Mouse (Mus musculus) brain, embryonic 18.5 days (tissue): ENCODE measurements around the gene Eras.
"Not testable (repeated sequence)": the region's sequence is repeated elsewhere in the genome, so short reads cannot be mapped to it uniquely, and the experiment has no call there.

Experiments used
- DNase-seq: peaks from one replicate; pipeline ENCODE4 v3.0.0-alpha.2; 2012; ENCODE audit warnings: low read depth, low spot score

Eras gene

DNA sequence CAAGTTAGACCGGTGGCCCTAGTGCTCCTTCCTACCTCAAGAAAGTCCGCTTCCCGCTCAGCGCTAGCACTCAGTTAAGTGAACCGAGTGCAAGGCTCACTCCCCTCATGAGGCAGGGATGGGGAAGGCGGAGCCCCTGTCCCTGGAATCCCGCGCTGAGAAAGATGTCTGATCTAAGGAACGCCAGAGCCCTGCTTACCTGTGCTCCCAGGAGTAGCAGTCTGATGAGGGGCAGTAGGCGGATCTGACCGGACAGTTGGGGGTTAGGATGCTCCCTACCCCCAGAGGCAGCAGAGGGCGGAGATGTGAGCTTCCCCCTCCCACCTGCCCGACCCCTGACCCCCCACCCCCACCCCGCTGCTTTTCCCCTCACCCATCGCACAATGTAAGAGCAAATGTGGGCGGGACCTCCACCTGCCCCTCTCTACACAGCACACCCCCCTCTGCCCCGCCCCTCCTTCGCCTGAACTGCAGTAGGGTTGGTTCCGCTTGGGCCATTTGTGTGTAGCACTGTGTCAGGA lies at the start of gene Eras:
Gene Eras, minus strand, starts transcription at position 338 of the 521 bp plus-strand sequence.
- no peak for DNase-seq

DNA sequence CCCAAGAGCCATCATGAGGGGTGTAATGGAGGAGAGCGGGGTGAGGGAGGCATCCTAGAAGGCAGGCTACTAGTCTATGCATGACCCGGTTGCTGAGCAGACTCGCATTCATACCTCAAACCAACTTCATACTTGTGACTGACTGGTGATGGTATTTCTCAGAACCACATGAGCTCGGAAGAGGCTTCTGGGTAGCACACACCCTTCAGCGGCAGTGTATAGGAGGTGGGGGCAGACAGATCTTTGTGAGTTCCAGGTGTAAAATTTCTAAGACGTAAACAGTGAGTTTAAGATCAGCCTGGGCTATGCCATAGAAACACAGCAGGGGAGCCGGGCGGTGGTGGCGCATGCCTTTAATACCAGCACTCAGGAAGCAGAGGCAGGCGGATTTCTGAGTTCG lies 49.5 kb upstream of the Eras start, which contains the start of gene Gata1:
Gene Gata1, minus strand, starts transcription at position 180 of the 400 bp plus-strand sequence.
- DNase-seq = no peak

DNA sequence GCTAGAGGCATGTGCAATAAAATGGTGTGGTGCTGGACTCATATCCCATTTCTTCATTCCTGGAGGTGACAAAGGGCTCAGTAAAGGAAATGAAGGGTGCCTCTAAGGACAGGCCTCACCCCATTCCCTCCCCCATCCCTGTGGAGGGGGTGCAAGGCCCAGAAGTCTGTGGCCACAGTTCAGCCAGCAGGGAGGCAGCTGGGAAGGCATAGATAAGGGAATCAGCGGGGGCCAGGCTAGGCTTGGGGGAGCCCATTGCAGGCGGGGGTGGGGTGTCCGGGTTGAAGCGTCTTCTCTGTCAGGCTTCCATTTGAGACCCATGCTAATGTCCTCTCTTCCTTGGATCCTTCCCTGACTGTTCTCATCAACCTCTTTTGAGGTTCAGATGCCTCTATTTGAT lies 42.9 kb upstream of the Eras start:
- DNase-seq = no peak

DNA sequence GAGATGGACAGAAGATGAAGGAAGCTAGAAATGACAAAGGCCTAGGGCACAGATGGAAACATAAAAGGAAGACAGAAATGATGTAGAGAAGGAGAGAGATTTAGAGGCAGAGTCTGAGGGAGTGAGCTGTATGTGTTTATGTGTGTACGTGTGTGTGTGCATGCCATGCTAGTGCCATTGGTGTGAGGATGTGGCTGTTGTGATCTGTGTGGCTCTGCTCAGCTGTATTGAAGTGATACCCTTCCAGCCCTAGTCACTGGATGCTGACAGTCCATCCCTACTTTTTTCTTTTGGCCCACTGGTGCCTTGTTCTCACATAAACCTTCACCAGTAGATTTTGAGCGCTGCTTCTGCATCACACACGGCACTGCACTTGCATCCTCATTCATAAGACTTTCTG lies 40.5 kb upstream of the Eras start:
- no peak for DNase-seq

DNA sequence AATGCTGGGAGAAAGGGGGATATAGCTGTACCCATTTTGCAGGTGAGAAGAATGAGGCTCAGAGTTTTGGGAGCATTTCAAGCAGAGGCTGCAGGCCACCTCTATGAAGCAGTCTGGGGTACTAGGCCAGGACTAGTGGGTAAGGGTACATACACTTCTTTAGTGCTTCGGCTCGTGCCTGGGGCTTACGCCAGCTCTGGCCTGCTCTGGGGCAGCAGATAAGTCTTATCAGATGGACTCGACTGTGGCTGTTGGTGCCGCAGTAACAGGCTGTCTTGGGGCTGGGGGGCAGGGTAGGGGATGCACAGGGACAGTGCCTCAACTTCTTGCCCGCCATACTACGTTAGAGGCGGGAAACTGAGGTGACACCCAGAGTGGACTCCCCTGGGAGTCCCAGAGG lies 39.8 kb upstream of the Eras start:
- DNase-seq = no peak

DNA sequence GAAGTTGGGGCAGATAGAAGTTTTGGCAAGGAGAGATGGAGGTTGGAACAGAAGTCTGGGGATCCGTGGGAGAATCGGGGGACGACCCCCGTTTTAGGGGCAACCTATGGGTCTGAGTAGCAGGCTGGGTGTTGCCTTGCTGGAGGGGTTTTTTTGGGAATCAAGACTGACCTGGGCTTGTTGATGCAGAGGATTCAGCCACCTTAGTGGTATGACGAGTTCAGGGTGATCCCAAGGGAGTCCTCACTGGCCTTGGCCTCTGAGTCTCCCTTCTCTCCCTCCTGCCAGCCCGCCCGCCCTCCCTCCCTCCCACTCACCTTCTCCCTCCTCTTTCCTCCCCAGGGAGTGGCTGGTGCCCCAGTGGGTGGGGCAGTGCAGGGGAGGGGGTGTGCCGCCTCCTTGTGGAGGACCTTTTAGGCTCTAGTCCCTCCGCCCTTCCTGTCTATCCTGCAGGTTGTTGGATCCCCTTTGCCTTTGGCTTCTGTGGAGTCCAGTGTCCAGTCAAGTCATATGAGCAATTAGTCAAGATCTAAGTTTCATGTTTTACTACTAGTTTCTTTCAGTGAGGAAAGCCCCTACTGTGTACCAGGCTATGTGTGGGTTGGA lies 39.3 kb upstream of the Eras start:
- no peak for DNase-seq

DNA sequence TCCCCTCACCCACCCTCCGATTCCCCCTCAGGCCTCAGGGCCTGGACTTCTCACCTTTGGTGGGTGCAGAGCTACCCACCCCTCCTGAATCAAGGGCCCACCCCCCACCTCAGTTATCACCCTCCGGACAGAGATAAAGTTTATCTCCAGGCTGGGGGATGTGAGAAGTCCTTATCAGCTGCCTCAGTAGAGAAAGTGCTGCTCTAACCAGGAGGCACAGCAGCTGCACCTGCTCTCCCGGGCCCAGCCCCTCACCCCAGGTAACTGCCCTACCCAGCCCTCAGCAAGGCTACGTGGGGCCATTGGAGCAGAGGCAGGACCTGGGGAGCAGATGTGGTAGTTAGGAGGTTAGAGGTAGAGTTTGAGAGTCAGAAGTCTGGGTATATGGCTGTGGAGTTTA lies 37.8 kb upstream of the Eras start:
- DNase-seq = no peak

DNA sequence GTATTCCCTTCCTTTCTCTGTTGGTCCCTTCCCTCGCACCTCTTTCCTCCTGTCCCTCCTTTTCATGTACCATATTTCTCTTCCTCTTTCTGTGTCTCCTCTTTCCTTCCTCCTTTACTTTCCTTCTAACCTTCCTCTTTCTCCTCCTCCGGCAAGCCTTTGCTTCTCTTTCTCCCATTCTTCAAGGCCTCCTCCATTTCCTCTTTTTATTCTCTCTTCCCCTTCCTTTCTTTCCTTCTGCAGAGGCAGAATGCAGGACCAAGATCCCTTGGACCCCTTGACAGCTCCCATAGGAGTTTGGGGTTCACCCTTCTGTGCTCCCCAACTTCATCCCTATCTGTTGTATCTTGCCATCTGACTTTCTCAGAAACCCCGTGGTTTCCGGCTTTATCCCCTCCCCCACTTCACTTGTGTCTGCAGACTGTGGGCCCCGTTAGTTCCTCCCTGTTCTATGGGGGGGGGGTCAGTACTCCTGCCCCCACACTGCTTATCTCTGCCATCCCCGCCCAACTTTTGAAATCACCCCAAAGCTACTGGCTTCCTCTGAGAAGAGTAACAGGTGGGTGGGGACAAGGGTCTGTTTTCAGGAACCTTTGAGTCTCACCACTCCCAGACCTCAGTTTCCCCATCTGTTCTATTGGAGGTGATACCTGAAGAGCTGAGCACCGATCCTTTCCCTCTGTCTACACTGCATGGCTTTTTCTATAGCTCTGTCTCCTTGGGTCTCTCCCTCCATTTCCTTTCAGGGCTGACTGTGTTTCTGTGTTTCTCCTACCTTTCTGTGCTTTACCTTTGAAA lies 35.6 kb upstream of the Eras start:
- DNase-seq = no peak

DNA sequence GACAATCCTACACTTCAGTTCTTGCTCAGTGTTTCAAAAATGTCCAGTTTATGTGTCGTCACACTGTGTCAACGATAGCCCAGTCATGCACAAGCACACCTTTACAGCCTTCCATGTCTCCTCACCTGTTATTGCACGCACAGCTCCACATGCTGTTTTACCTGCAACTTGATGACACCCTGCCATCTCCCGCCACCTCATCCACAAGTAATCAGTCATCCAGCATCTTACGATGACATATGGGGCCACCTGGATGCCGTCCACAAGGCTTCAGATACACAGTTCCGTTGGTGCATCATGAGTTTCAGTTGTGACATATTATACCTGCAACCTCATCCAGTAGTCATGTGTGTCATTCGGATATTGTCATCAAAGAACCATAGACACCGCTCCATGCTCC lies 30.5 kb upstream of the Eras start:
- no peak for DNase-seq

DNA sequence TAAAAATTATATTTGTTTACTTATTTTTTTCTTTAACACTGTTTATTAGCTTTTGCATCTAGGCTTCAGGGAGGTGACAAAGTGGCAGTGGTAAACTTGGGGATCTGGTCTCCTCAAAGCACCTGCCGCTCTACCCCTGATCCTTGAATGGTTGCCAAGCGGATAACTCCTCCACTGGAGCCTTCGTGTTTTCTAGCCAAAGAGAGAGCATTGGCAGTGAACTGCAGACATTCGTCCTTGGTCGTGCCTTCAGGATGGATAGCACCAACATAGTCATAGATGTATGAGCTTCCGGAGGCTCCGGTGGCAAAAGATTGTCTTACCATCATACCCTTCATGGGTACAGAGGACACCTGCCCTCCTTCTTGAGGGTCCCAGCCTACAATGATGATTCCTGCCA lies 21.7 kb upstream of the Eras start:
- DNase-seq = no peak

DNA sequence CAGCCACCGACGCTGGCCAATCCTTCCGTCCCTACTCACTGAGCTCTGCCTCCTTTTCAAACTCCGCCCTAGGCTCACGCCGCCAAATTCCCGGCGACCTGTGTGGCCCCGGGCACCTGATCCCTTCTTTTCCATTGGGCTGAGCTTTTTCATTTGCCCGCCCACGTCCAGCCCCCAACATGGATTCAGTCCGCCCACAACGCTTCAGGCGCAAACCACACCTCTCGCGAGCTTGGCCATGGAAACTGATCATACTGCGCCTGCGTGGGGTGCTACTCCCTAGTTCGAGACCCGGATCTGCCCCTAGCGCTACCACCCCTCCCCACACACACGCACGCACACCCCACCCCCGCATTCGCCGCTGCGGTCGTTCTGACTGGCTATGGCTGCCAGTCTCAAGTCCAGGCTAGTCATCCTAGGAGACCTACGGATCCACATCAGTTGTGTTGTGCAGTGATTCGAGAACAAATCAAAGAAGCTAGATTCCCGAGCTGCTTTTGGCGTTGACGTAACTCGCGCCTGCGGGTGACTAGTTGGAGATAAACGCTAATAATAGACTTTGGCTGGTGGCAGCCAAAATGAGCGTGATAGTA lies 19.6 kb upstream of the Eras start:
- peak; percentile 92 for DNase-seq

DNA sequence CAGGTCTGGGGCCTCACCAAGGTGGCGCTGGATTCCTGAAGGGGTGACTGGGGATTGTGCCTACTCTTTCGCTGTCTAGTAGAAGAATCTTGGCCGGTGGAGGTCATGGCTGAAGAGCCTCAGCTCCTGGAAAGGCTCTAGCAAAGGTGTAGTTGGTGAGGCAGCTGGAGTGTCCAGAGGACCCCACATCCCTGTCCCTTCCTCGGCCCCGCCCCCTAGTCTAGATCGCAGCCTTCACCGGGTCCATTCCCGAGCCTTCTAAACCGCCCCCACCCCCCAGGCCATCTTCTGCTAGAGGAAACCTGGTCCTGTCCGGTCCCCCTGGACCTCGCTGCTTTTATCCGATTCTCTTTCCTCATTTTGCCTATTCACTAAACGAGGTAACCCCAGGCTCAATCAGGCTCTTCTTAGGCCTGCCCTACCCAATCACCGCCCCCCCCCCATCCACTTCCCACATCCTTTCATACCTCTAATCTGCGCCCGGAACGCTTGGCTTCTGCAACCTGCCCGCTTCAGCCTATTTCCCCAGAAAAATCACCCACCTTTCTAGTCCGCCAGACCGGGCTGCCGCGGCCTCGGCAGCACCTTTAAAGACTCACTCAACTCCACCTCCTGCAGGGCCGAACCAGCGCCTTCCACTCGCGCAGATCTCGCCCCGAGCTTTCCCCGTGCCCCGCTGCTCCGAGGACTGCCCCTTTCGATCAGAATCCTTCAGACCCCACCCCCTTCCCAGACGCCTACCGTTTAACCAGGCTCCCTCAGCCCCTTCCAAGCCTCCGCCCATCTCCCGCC lies 18.9 kb upstream of the Eras start, which contains the start of gene Hdac6:
Gene Hdac6, minus strand, starts transcription at position 782 of the 792 bp plus-strand sequence.
- no peak for DNase-seq

DNA sequence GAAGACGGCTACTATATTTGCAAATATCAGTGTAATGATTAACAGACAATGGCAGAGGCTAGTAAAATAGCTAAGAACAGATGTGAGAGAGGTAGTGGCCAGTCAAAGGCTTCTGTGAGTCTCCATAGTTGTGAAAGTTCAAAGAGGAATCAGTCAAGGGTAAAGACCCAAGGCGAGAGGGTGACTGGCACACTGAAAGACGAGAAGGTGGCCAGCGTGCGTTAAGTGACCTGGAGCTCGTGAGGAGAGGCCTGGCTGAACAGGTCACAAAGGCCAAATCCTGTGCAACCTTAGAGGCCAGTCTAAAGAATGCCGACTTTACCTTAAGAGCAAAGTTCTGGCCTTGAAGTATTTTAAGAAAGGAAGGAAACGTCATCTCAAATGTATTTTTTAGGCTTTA lies 17.2 kb upstream of the Eras start:
- no peak for DNase-seq

DNA sequence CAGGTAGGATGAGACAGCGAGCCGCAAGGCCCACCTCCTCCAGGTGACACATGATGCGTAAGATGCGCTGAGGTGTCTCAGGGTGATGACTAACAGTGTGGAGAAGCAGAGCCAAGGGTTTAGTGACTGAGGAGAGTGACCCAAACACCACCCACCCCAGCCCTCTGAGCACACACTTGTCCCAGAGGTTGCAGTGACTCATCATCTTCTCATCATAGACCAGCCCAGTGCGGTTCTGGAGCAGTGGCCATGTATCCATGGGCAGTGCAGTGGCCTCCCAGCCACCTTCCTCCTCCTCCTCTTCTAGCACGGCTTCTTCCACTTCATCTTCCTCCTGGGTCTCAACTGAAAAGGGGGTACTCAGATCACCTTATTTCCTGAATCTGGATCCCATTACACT lies 9.3 kb upstream of the Eras start:
- DNase-seq = no peak

DNA sequence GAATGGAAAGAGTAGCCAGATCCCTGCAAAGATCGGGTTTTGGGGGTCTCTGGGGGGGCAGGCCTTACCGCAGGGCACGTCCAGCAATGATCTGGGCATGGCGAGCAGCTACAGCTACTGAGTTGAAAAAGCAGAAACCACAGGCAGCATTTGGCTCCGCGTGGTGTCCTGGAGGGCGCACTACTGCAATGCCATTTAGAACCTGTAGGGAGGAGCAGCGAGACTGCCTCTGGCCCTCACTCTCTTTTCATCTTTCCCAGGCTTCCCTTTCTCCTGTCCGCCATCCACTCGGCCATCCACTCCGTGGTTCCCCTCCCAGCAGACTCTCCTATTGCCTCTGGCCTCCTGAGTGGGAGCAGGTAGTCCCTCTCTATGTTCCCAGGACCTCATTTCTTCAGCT lies 8.5 kb upstream of the Eras start:
- no peak for DNase-seq

DNA sequence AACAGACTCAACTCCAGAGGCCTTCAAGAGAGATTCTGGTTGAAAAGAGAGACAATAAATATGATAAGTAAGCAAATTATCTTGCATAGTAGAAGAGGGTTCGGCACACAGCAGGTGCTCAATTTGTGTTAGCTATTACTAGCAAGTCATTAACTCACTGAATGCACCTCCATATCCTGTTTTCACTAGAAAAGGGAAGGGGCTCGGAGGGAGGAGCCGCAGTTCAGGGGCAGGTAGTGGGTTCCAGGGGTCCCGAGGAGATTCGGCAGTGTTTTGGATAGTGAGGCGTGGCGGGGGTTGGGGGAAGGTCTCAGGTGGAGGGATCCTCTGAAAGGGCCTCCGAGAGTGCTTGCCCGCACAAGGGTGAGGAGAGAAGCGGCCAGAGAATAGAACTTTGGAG lies 1.3 kb downstream of the Eras start:
- DNase-seq = no peak

DNA sequence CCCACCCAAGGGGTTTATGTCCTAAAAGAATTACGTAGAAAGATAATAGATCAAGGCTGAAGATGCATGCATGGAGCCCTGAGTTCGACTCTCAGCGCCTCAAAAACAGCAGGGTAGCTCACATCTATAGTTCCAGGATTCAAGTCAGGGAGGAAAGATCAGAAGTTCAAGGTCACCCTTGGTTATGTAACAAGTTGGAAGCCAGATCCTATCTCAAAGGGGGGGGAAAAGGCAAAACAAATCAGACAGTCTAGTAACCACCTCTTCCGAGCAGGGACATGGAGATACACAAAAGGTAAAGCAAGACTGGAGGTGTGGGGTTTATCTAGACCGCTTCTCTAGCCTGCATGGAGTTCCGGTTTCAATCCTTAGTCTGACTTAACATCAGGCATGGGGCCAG lies 2.1 kb downstream of the Eras start:
- no peak for DNase-seq

DNA sequence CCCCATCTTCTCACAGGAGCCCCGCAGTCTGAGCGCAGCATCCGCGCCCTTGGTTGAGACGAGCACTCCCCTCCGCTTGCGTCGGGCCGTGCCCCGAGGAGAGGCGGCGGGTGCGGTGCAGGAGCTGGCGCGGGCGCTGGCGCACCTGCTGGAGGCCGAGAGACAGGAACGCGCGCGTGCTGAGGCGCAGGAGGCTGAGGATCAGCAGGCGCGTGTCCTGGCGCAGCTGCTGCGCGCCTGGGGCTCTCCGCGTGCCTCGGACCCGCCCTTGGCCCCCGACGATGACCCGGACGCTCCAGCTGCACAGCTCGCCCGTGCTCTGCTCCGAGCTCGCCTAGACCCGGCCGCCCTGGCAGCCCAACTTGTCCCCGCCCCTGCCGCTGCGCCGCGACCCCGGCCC lies 6.4 kb downstream of the Eras start:
- no peak for DNase-seq

DNA sequence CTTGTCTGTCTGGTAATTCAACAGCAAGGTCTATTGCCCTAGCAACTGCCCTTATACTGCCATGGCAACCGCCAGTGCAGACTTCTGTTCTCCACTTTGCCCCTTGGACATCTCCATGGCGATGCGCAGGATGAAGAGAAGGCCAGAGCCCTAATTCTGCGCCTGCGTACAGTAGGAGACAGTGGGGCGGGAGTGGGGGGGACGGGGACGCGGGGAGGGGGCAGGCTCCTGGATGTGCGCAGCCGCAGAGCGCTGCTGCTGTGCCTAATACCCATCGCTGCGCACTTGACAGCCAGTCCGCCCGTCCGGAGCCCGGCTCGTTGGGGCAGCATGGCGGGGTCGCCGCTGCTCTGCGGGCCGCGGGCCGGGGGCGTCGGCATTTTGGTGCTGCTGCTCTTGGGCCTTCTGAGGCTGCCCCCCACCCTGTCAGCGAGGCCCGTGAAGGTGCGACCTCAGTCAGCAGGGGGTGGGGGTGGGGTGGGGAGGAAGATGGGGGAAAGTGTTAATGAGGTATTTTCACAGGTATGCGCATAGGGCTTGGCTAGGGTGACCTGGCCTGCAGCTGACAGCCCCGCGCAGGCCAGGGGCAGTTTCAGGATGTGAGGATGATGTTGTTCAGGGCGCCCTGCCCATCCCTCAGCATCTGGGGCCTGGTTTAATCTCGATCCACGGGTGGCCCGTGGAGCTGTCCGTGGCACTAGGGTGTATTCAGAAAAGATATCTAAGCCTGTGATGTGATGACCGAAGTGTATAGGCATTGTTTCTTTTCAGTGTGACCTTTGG lies 8.6 kb downstream of the Eras start, which contains the start of gene Pcsk1n:
Gene Pcsk1n, plus strand, starts transcription at position 222 of the 783 bp plus-strand sequence.
- peak; percentile 57 for DNase-seq

DNA sequence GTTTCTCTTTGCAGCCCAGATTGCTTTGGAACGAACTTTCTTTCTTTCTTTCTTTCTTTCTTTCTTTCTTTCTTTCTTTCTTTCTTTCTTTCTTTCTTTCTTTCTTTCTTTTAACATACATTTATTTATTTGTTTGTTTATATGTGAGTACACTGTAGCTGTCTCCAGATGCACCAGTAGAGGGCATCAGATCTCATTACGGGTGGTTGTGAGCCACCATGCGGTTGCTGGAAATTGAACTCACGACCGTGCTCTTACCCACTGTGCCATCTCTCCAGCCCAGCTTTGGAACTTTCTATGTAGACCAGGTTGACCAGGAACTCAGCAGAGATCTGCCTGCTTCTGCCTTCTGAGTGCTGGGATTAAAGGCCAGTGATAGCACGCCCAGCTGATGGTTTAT lies 10.4 kb downstream of the Eras start:
- not testable (repeated sequence) for DNase-seq

DNA sequence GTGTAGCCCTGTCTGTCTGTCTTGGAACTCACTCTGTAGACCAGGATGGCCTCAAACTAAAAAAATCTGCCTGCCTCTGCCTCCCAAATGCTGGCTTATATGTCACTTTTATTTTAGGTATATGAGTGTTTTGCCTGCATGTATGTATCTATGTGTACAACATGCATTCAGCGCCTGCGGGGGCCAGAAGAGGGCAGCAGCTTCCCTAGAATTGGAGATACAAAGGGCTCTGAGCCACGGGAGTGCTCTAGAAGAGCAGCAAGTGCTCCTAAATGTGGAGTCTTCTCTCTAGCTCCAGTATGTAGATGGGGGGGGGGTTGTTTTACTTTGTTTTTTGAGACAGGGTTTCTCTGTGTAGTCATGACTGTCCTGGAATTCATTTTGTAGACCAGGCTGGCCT lies 12.7 kb downstream of the Eras start:
- DNase-seq = not testable (repeated sequence)
